Mouse (Mus musculus) lung, postnatal 0 days (tissue): Measurements from ENCODE around the gene Tnfaip1.

Experiments used
- CTCF ChIP-seq: IDR thresholded peaks from 2 replicates; pipeline ENCODE4 v1.5.1; 2016; ENCODE audit warnings: antibody characterized with exemption, mild to moderate bottlenecking
- EP300 ChIP-seq: IDR thresholded peaks from 2 replicates; pipeline ENCODE4 v1.6.1; 2016; ENCODE audit warnings: antibody characterized with exemption, mild to moderate bottlenecking, control low read depth

GRCm38 (mm10) chr11:78483639-78484038 is 52.5 kb downstream of the Tnfaip1 start:
- TF ChIP-seq CTCF (no peak), EP300 (no peak)
